Mouse (Mus musculus) hindbrain, embryonic 11.5 days (tissue): Measurements from ENCODE around the gene Arid1b. TPM values are rescaled to one million over a fixed set of nuclear protein-coding genes. Genes with fewer than 3 reads are reported as not detected.

Source experiments
- ATAC-seq: fragments of 200-750 bp; cut with Nextera tagmentation; 2 replicates; pipeline ENCODE4 v1.8.0; 2017; ENCODE audit warnings: mild to moderate bottlenecking, moderate TSS enrichment, moderate library complexity; ENCODE audit not compliant: low FRiP score
- DNase-seq: peaks from one replicate; pipeline ENCODE4 v3.0.0-alpha.2; 2015; ENCODE audit warnings: low spot score
- H3K27ac ChIP-seq: fragments of 300-500 bp; sonication (generic); 2 replicates; pipeline ENCODE4 v1.5.1; 2014; ENCODE audit warnings: mild to moderate bottlenecking, low read depth, low read length
- H3K27me3 ChIP-seq: fragments of 300-500 bp; sonication (generic); 2 replicates; pipeline ENCODE4 v1.6.1; 2014; ENCODE audit warnings: mild to moderate bottlenecking, low read length, moderate library complexity, mixed read lengths; ENCODE audit not compliant: control insufficient read depth, insufficient read depth
- H3K36me3 ChIP-seq: fragments of 300-500 bp; sonication (generic); 2 replicates; pipeline ENCODE4 v1.6.1; 2014; ENCODE audit warnings: mild to moderate bottlenecking, low read length, moderate library complexity, mixed read lengths; ENCODE audit not compliant: control insufficient read depth, insufficient read depth
- H3K4me1 ChIP-seq: fragments of 300-500 bp; sonication (generic); replicated peaks from 2 replicates; pipeline ENCODE4 v1.6.1; 2014; ENCODE audit warnings: low read length, mixed read lengths; ENCODE audit not compliant: control insufficient read depth, insufficient read depth
- H3K4me2 ChIP-seq: fragments of 300-500 bp; sonication (generic); replicated peaks from 2 replicates; pipeline ENCODE4 v1.6.1; 2014; ENCODE audit warnings: mild to moderate bottlenecking, low read depth, low read length
- H3K4me3 ChIP-seq: fragments of 300-500 bp; sonication (generic); 2 replicates; pipeline ENCODE4 v1.5.1; 2014; ENCODE audit warnings: low read depth, low read length
- H3K9ac ChIP-seq: fragments of 300-500 bp; sonication (generic); 2 replicates; pipeline ENCODE4 v1.6.1; 2014; ENCODE audit warnings: low read depth, low read length
- H3K9me3 ChIP-seq: fragments of 300-500 bp; sonication (generic); 2 replicates; pipeline ENCODE4 v1.6.1; 2016; ENCODE audit warnings: low read length; ENCODE audit not compliant: control insufficient read depth
- WGBS: fragments of 180-500 bp; shearing (Covaris S2); extraction: QIAGEN DNeasy Blood & Tissue Kit; methylation state at CpG from one replicate; pipeline ENCODE4 v1.1.7; 2014; 5-methylcytosine and 5-hydroxymethylcytosine counted together
- polyA plus RNA-seq: library from polyadenylated mRNA; unstranded; fragments of >200 nt; fragmentation: Nextera tagmentation; extraction: Ambion mirVana; gene quantifications from 2 replicates; pipeline ENCODE4 v1.2.1, GENCODE M21; 2014

Arid1b gene
- polyA plus RNA-seq, 1 experiment from 2014 or later: 18.6 TPM

DNA sequence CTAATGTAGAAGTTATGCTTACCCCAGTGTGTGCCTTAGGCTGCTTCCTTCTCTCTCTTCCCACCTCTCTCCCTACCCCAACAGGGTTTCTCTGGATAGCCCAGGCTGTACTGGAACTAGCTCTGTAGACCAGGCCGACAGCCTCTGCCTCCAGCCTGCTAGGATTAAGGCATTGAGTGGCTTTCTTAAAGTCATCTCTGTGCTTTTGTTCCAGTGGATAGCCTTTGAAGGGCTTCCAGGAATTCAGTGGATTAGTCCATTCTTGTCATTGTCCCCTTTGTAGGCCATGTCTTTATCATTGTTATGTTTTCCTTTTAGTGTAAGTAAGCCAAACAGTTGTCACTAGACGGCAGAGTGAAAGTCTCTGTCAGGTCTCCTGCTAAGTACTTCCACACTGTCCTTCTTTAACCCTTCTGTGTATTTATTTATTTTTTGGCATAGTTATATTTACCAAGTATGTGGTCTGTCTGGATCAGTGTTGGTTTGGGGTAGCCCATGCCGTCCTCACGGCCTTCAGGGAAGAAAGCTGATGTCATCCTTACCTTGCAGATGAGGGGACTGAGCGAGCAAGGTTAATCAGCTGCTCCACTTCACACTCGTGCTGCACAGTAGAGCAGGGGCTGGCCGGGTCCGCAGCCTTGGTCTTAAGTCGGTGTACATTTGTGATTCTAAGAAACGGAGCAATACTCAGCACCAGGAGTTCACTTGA lies 58.1 kb downstream of the Arid1b start:
- no peak overlapping the region for H3K9ac ChIP-seq
- no peaks in the 10 kb centered on the region for H3K36me3 ChIP-seq
- ATAC-seq (no peak), DNase-seq (no peak)
- no peak overlapping the region for H3K27ac ChIP-seq
- no peaks in the 10 kb centered on the region for H3K9me3 ChIP-seq
- WGBS: 75% methylated on average over 10 of the region's 10 CpGs
- H3K4me2 ChIP-seq: no peak overlapping the region
- no peaks in the 10 kb centered on the region for H3K27me3 ChIP-seq
- H3K4me3 ChIP-seq: no peak overlapping the region
- peaks cover 7% of the 10 kb centered on the region for H3K4me1 ChIP-seq

DNA sequence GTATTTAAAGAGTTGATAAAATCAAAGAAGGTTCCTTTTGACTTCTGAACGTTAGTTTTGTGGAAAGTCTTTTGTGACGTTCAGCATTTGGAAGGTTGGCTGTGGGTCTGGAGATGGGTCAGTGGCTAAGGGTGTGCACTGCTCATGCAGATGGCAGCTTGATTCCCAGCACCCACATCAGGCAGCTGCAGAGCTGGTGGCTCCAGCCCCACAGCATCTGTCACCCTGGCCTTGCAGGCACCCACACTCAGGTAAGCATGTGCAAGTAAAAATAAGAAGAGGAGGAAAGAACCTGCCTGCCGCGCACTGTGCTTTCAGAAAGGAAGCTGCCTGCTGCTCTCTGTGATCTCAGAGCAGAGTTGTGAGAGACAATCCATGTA lies 58.7 kb downstream of the Arid1b start:
- ATAC-seq (no peak), DNase-seq (no peak)
- Histone ChIP-seq H3K4me2 (no peak overlapping the region), H3K27me3 (no peaks in the 10 kb centered on the region), H3K4me3 (no peak overlapping the region), H3K27ac (no peak overlapping the region), H3K9ac (no peak overlapping the region), H3K4me1 (peaks cover 9% of the 10 kb centered on the region), H3K36me3 (no peaks in the 10 kb centered on the region), H3K9me3 (no peaks in the 10 kb centered on the region)
- WGBS: 80% methylated on average over 4 of the region's 4 CpGs

DNA sequence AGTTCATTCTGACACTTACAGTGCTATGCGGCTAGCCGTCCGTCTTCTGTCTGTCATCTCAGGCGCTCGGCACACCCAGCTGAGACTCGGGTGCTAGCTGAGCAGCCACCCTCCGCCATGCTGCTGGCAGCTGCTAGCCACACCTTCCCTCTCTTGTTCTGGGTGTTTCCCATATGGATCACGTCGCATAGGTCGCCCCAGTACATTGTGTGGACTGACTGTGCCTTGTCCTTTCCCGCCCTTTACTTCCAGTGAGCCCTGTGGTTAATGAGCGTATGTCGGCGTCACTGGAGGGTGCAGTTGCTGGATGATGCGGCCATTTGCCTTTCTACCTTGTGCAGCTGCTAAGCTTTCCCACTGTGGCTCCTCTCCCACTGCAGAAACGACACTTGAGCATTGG lies 59.1 kb downstream of the Arid1b start:
- H3K9ac ChIP-seq: no peak overlapping the region
- 74% methylated on average over 16 of the region's 16 CpGs for WGBS
- no peak overlapping the region for H3K4me2 ChIP-seq
- H3K36me3 ChIP-seq: no peaks in the 10 kb centered on the region
- no peaks in the 10 kb centered on the region for H3K27me3 ChIP-seq
- no peak overlapping the region for H3K27ac ChIP-seq
- no peak for DNase-seq
- peaks cover 12% of the 10 kb centered on the region for H3K4me1 ChIP-seq
- ATAC-seq: peak; percentile 34; the same call in 1 of the 2 replicates
- no peaks in the 10 kb centered on the region for H3K9me3 ChIP-seq
- H3K4me3 ChIP-seq: no peak overlapping the region

DNA sequence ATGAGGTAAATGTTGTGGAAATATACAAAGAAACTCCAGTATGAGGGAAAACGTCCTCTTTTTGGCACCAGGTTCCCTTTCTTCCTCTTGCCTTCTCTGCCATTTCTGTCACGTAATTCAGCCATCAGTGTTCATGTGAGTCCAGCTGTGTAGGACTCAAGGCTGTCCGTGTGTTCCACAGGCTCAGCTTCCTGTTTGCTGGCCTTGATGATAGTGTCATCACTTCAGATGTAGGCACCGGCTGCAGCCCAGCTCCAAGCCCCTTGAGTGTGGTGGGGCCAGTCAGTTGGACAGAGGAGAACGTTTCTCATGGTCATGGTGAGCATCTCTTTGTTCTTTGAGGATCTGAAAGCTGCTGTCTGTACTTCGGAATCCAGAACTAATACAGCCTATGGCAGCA lies 61.3 kb downstream of the Arid1b start:
- Histone ChIP-seq H3K36me3 (no peaks in the 10 kb centered on the region), H3K4me1 (peaks cover 22% of the 10 kb centered on the region), H3K9ac (no peak overlapping the region), H3K9me3 (no peaks in the 10 kb centered on the region), H3K4me2 (no peak overlapping the region), H3K4me3 (no peak overlapping the region), H3K27me3 (no peaks in the 10 kb centered on the region), H3K27ac (no peak overlapping the region)
- DNase-seq (no peak), ATAC-seq (no peak)
- WGBS: 77% methylated on average over 6 of the region's 6 CpGs

DNA sequence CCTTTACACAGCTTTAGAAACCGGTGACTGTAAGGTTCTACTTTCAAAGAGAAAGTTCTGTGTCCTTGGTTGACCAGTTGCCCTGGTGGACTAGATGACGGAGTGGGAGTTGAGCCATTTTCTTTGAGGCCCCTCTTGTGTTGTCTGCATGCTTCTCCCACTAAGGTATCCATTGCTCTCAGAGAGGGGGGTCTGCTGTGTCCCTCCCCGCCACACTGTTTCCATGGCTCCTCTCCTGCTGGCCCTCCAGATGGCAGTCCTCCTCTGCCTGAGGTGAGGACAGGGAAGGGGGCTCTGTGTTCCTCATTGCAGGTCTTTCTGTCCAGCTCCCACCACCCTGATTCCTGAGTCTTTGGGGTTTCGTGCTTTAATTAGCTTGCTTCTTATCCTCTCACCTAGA lies 62.5 kb downstream of the Arid1b start:
- no peak overlapping the region for H3K27ac ChIP-seq

DNA sequence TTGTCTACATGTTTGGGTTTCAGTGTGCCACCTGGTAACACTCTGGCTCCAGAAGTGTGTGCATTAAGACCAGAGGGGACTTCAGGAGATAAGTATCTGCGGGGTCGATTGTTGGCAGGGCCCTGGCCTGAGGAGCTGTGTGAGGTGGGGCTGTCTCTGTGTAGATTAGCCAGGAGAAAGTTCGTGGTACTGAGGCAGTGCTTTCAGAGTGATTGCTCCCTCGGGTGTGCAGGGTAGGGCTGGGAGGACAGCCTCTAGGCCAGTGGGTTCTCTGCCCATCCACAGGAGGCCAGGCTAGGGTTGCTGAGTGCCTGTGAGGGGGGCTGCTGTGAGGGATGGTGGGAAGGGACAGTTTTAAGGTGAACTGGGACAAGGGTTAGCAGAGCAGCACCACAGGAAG lies 63.2 kb downstream of the Arid1b start:
- WGBS: 31% methylated on average over 4 of the region's 4 CpGs
- no peaks in the 10 kb centered on the region for H3K9me3 ChIP-seq
- DNase-seq (peak; percentile 27), ATAC-seq (no peak; the same call in 1 of the 2 replicates)
- no peaks in the 10 kb centered on the region for H3K27me3 ChIP-seq
- no peak overlapping the region for H3K9ac ChIP-seq
- no peak overlapping the region for H3K4me2 ChIP-seq
- no peak overlapping the region; the same call in 1 of the 2 replicates for H3K27ac ChIP-seq
- H3K4me3 ChIP-seq: no peak overlapping the region
- no peaks in the 10 kb centered on the region for H3K36me3 ChIP-seq
- peaks cover 22% of the 10 kb centered on the region for H3K4me1 ChIP-seq

More for the DNA sequence above, 62.5 kb downstream of the Arid1b start:
- Histone ChIP-seq H3K9ac (no peak overlapping the region), H3K4me2 (no peak overlapping the region), H3K36me3 (no peaks in the 10 kb centered on the region), H3K4me1 (peaks cover 22% of the 10 kb centered on the region), H3K9me3 (no peaks in the 10 kb centered on the region), H3K4me3 (no peak overlapping the region), H3K27me3 (no peaks in the 10 kb centered on the region)
- WGBS: 66% methylated on average over 4 of the region's 4 CpGs
- ATAC-seq (no peak), DNase-seq (no peak)

DNA sequence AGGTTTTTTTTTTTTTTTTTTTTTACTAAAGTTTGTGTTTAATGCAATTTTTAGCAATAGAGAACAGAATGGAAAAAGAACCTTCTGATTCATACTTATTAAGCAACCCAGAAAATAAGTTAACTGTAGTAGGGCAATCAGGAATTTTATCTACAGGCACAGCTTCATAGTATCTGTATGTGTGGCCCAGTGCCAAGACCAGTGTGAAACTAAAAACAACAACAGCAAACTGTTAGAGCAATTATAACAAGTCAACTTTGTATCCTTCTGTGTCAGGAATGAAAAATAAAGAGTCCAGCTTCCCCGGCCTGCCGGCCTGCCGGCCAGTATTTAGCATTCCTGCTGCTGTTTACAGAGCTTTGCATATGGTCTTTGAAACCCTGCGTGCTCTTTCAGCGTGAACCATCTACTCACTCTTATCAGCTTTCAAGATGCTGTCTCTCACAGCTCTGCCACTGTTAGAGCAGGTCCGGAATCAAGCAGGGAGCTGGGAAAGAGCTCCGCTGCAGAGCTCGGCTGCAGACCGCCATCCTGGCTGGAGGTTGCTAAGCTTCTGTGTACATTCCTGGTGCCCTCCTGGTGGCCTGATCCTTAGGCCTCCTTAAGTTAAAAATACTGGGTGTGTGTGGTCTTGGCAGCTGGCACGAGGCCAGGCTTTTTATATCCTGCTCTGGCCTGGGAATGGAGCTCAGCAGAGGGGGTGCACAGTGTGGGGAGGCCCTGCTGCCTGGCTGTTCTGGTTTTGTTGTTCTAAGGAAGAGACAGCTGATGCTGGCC lies 64.0 kb downstream of the Arid1b start:
- H3K27me3 ChIP-seq: no peaks in the 10 kb centered on the region
- H3K9ac ChIP-seq: no peak overlapping the region
- DNase-seq (peak; percentile 73), ATAC-seq (peak; percentile 77)
- H3K4me3 ChIP-seq: no peak overlapping the region
- peak overlapping the region; percentile 65 for H3K27ac ChIP-seq
- WGBS: 10% methylated on average over 10 of the region's 10 CpGs
- H3K4me2 ChIP-seq: no peak overlapping the region; the same call in 1 of the 2 replicates
- no peaks in the 10 kb centered on the region for H3K9me3 ChIP-seq
- peaks cover 22% of the 10 kb centered on the region for H3K4me1 ChIP-seq
- H3K36me3 ChIP-seq: no peaks in the 10 kb centered on the region

DNA sequence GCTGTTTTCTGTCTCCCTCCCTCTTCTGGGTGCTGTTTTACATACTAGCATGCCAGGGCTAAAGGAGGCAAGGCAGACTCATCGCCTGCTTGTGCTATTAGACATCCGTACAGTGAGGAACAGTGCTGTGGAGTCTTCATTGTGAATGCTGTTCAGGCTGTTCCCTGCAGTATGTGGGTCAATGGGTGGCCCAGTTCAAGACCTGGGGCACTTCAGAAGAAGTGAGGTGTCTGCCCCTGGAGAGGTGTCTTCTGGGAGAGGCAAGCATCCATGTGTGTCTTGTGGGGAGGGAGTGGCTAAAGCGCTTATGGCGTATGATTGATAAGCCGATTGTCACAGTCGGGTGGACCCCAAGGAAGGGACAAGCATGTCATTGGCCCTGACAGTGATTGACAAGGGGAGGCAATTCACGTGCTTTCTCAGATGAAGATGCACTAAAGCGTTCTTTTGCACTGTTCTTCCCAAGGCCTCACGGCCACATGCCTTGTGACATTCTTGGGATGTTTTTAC lies 65.0 kb downstream of the Arid1b start:
- Histone ChIP-seq H3K36me3 (no peaks in the 10 kb centered on the region), H3K9ac (no peak overlapping the region), H3K9me3 (no peaks in the 10 kb centered on the region), H3K4me2 (no peak overlapping the region), H3K4me3 (no peak overlapping the region), H3K27ac (no peak overlapping the region), H3K4me1 (peaks cover 20% of the 10 kb centered on the region), H3K27me3 (no peaks in the 10 kb centered on the region)
- 63% methylated on average over 9 of the region's 9 CpGs for WGBS
- peak; percentile 31; the same call in 1 of the 2 replicates for ATAC-seq
- DNase-seq: peak; percentile 24
